Mouse (Mus musculus) spleen, postnatal 10 days (tissue): ENCODE measurements around the gene Prr12.
A peak's percentile ranks its signal among the peaks of the same experiment; 100 is the strongest.

Experiments used
- DNase-seq, 2 experiments: peaks; one replicate each; pipeline ENCODE4 v3.0.0; 2021 to 2022; ENCODE audit warnings: low spot score in 2 of 2

Gene Prr12

DNA sequence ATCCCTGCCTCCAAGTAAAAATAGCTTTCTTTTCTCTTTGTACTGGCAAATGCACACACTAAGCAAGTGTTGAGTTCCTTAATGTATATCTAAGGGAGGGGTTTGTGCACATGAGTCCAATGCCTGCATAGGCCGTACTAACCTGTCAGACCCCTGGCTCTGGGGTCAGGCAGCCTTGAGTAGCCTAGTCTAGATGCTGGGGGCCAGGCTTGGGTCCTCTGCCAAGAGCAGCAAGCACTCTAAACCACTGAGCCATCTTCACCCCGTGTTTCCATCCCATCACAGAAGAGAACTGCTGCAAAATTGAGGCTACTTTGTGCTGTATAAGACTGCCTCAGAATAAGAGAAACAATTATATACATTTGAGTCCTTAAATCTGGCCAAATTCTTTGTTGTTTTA, 25.1 kb upstream of the Prr12 start:
- no peak for DNase-seq

DNA sequence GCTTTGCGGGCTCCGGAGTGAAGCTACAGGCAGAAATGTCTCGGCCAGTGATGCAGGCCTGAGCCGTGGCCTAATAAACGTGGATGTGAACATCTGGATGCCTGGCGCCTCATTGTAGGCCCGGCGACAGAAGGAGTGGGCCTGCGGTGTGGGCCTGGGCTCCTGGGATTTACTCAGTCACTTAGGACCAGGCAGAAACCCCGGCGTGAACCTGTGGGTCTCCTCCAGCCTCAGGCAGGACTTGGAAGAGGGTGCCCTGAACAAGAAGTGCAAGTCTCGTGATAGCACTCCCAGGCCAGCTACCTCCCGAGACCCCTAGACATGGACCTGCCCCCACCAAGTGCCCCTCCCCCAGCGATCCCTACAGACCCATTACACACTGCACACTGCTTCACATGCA, 24.6 kb upstream of the Prr12 start:
- DNase-seq: no peak

DNA sequence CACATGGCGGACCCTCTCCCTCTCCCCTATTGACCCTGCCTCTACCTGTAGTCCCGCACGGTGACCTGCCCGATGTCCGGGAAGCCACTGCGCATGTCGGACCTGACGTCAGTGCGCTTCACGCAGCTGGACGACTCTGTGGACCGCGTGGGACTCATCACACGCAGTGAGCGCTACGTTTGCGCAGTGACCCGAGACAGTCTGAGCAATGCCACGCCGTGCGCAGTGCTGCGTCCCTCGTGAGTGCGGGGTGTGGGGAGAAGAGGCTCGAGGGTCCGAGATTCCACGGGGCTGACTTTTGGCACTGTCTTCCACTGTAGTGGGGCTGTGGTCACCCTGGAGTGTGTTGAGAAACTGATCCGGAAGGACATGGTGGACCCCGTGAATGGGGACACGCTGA, 23.8 kb upstream of the Prr12 start:
- no peak for DNase-seq

DNA sequence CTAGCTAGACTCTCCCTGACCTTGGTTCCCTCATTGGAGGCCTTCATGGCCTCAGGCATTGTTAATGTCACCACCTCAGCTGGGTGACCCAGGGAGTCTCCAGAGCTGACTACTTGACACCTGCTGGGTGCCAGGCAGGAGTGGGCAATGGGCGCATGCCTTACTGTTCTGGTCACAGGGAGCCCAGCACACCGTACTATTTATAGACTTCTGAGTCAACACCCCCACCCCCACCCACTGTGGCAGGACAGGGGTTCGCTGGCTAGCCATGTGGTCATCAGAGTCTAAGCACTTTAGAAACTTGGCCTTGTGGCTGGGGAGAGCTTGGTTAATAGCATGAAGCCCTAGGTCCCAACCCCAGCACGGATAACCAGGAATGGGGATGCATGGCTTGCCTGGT, 22.7 kb upstream of the Prr12 start:
- no peak for DNase-seq

DNA sequence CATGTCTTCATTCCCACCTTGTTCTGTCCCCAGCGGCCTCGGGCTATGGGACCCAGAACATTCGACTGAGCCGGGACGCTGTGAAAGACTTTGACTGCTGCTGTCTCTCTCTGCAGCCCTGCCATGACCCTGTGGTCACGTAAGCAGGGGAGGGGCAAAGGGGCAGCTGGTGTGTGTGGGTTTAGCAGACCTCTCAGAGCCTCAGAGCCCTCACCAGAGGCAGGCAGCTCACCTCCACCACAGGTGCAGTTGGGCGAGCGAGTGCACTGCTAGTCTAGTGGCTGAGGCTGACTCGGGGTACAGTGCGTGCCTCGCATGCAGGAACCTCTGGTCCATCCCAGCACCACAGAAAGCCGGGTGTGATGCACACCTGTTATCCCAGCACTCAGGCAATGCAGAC, 21.3 kb upstream of the Prr12 start:
- no peak for DNase-seq

DNA sequence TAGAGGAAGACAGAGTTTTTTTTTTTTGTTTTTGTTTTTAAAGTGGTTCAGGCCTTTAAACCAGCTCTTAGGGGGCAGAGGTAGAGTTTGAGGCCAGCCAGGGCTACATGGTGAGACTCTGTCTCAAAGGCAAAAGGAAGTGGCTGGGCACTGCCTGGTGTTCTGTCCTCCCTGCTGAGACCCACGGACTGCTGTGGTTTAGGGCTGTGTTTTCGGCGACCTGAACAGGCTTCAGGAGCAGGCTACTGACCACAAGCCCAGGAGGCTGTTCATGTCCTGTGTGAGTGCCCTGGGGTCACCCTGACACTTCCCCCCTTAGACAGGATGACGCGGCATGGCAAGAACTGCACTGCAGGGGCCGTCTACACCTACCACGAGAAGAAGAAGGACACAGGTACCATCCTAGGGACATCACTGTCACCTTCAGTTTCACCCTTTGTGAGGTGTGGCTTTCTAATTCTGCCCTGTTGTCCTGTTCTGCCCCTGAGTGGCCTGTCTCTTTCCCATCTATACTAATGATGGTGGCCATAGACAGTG, 20.6 kb upstream of the Prr12 start:
- no peak for DNase-seq

DNA sequence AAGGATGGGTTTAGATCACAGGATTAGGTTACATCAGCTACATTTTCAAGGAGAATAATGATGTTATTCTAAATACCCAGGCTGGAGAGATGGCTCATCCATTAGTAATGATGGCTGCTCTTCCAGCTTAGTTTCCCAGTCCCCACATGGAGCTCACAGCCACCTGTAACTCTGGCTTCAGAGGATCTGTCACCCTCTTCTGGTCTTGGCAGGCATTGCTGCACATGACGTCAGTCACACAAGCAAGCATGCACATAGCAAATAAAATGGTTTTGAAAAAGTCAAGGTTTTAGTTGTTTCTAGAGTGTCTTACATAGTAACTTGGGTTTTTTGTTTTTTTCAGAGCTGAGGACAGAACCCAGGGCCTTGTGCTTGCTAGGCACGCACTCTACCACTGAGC, 19.5 kb upstream of the Prr12 start:
- DNase-seq: no peak

DNA sequence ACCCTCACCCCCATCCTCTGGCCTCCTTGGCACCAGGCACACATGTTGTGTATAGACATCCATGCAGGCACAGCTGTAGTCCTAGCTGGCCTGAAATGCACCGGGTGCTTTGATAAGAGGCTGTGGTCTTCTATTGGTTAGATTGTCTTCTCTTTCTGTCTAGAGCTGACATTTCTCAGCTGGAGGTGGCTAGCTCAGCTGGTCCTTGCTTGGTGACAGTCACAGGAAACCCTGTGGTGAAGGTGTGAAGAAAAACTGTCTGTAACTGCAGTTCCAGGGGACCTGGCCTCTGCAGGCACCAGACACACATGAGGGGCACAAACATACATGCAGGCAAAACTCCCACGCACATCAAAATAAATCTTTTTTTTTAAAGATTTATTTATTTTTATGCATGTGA, 17.0 kb upstream of the Prr12 start:
- DNase-seq: no peak

DNA sequence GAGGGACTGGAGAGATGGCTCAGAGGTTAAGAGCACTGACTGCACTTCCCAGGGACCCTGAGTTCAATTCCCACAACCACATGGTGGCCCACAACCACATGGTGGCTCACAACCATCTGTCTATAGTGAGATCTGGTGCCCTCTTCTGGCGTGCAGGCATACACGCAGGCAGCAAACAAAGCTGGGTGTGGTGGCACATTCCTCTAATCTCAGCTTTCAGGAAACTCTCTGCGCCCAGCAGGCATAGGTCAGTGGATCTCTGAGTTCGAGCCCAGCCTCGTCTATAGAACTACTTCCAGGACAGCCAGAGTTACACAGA, 15.3 kb upstream of the Prr12 start:
- peak in 1 of 2 experiments; percentile 68 for DNase-seq

DNA sequence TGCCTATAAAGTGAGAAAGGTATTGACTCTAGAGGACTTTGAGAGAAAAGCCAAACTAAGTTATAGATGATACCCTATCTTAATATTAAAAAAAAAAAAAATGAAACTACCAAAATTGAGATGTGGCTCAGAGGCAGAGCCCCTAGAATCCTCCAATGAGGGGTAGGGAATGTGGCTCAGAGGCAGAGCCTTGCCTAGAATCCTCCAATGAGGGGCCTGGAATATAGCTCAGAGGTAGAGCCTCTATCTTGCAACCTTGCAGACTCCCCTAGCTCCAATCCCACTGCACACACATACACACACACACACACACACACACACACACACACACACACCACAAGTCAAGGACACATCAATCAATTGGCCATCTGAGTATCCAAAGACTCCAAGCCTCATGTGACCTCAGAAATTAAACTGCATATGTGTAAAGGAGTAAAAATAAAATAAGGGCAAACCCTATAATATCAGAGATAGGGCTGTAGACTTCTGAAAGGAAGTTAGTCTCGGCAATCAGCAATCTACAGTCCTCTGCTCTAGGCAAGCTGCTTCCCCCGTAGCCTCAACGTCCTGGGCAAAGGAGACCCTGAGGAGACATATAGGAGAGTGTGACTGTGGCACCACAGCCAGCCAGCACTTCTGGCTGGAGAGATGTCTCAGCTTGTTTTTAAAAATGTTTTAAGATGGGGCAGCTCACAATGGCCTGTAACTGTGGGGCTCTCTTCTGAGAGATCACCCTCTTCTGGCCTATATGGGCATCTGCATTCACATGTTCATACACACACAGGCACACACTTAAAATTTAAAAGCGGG, 14.7 kb upstream of the Prr12 start:
- DNase-seq: no peak

DNA sequence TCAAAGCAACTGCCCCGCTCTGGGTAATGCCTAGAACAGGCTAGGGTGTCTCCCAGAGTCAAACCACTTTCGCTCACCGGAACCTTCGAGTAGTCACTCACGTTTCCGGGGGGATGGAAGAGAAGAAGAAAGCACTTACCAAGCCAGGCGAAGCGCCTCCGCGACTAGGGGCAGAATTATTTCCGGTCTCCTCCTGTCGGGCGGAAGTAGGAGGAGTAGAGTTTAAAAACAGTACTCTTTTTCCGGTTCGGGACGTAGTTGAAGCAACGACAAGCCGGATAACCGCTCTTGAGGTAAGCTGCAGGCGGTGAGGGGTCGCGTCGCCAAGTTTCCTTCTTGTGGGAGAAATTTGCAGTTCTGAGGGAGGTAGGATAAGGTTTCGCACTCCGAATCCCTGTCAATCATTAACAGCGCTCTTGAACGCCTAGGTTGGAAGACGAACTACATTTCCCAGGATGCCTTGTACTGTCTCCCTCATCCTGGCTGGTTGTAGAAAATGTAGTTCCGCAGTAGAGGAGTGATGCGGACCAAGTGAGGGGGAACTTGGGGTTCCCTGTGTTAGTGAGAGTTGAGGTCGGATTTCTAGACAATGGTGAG, 9.7 kb upstream of the Prr12 start, which contains the start of the genes Nosip and Prrg2:
Gene Nosip, plus strand, starts transcription at position 191 of the 597 bp plus-strand sequence.
Gene Prrg2, minus strand, starts transcription at position 439 of the 597 bp plus-strand sequence.
- peak; percentile 95 to 96 for DNase-seq

DNA sequence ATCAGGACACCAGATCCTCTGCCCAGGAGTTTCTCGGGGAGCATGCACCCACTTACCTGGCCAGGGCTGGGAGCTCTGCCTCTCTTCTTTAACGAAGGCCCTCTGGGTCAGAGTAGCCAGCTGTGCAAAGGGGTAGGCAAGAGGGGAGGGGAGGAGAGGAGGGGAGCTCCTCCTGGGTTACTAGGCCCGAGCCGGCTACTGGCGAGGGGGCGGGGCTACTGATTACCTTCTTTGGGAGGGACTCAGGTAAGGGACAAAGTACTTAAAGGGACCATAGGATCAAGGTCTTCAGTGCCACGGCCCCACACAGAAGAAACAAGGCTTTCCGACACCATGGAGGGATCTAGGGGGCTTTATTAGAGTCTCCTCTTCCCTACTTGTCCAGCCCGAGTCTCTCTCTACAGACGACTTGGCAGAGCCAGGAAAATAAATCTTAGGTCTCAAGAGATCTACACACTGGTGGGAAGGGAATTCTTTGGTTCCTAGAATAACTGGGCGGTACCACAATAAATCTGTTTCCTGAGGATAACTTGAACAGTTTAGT, 8.9 kb upstream of the Prr12 start:
- DNase-seq: peak; percentile 34 to 49

DNA sequence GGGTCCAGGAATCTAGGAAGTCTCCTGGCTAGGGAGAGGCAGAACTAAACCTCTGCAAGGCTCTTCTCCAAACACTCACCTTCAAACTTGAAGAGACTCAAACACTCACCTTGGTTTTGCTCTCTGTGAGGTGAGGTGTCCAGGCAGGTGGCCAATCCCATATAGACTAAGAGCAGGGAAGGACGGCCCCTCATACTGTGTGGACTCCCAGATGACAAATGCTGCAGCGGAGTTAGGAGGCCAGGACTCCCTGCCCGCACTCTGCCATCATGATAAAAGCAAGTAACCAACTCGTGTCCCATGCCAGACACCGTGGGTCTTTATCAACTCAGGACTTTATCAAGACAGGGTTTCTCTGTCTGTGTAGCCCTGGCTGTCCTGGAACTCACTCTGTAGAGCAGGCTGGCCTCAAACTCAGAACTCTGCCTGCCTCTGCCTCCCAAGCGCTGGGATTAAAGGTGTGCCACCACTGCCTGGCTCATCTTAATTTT, 8.0 kb upstream of the Prr12 start:
- DNase-seq: no peak

DNA sequence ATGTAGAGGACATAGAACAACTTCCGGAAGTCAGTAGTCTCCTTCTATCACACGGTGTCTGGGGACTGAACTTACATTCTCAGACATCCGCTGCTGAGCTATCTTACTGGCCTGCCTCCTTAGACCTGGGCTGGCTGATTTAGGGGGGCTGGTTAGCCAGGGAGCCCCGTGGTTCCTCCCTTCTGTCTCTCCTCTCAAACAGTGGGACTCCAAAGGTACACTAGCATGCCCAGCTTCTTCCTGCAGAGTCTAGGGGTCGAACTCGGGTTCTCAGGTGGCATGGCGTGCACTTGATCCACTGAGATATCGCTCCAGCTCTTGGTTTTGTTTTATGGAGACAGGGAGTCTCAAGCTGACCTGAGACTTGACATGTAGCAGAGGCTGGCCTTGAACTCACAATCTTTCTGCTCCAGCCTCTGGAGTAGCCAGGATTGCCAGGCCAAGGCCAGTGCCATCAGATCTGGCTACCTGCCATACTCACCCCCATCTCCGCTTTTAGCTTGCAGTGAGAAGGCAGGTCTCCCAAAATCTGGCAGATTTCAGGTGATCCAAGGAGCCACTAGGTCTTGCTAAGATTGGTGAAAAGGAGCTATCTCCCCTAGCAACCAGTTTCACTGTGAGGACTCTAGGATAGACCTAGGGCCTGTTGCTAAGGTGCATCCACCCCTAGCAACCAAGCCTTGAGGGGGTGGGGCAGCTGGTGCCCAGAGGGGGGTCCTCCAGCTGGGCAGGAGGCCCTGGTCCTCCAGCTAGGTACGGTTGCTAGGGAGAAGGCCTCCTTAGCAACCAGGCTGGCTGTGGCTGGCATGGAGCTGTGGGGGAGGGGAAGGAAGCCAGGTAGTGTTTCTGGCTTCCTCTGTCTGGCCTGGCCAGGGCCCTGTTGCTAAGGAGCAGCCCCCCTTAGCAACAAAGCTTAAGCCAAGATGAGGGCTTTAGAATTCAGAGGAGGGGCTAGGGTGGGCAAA, 6.2 kb upstream of the Prr12 start:
- no peak for DNase-seq

DNA sequence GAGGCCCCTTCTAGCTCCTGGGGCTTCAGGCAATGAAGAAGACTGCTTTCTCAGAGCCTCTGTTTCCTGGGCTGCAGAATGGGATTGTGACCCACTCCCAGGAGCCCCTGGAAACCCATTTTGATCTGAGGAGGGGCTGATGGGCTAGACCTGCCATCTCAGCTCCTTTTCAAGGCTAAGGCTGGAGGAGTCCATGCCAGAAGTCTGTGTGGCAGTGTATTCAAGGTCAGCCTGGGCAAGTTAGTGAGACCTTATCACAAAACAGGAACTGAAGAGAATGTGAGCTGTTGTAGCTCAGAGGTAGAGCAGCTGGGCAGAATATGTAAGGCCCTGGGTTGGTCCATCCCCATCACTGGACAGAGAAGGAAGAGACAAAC, 4.3 kb upstream of the Prr12 start:
- DNase-seq: no peak

DNA sequence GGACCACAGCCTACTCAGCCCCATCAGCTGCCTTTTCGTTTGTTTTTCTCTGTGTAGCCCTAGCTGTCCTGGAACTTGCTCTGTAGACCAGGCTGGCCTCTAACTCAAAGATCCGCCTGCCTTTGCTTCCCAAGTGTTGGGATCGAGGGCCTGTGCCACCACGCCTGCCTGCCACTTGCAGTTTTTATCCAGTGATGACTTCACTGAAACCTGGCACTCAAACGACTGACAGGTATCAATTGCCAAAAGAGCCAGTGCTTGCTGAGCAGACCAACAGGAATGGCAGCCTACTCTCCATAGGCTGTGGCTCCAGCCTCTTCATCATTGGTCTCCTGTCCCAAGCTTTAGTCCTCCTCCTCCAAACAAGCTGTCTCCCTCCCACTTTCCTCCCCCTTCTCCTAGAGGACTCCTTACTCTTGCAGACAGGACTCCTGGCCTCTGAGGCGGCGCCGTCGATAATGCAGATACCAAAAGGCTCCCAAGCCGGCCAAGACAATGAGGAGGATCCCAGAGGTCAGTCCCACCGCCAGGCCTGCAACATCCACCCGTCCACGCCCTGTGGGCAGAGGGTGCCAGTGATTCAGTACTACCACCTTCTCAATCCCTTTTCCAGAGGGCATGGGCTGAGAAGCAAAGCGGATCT, 3.8 kb upstream of the Prr12 start:
- DNase-seq: no peak

DNA sequence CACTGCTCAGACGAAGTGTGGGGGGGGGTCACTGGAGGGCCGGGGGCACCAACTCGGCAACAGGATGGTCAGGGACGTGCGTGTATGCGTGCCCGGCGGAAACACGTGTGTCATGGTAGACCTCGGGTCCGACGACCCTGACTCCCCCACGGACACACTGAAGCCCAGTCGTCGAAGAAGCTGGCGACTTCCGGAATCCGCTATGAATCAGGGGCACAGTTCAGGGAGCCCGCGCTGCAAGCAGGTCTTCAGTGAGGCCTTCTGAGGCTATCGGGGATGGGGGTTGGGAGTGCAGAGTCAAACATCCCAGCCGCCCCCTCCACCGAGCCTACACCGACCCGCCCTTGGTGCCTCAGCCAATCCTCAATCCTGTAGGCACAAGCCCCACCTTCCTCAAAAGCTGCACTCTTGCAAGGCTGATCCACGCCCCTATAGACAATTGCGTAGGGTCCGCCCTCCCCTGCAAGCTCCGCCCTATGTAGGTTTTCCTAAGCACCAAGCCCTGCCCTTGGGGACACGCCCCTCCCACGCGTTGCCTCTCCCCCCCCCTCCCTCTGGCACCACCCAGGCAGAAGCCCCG, 1.3 kb upstream of the Prr12 start:
- DNase-seq: peak; percentile 71 to 90

DNA sequence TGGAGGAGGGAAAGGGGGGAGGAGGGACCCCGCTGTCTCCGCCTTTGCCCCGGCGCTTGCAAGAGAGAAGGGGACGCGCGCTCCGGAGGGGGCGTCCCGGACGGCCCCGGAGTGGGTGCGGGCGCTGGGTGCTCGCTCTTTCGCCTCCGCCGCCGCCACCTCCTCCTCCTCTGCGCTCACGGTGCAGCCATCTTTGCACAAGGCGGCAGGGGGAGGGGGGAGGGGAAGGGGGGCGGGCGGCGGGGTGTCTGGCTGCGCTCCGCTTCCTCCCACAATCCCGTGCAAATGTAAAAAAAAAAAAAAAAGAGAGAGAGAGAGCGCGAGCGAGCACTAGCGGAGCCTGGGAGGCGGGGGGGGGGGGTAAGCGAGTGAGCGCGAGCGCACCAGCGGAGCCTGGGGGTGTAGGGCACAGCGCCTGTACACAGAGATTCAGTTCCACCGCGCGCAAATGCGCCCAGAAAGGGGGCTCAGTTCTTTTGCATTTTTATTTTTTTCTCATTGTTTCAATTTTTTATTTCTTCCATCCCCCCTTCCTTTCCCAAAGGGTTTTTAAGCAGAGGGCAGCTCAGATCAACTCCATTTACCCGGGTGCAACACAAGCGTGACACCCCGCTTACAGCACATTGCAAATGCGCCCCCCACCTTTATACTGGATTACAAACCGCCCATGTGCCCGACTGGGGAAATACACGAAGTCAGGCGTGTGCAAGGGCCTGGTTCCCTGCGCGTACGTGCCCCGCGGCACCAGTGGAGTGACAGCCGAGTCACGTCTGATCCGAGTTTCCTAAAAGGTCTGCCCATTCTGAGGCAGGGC, 643 bp upstream of the Prr12 start:
- peak; percentile 57 to 72 for DNase-seq

DNA sequence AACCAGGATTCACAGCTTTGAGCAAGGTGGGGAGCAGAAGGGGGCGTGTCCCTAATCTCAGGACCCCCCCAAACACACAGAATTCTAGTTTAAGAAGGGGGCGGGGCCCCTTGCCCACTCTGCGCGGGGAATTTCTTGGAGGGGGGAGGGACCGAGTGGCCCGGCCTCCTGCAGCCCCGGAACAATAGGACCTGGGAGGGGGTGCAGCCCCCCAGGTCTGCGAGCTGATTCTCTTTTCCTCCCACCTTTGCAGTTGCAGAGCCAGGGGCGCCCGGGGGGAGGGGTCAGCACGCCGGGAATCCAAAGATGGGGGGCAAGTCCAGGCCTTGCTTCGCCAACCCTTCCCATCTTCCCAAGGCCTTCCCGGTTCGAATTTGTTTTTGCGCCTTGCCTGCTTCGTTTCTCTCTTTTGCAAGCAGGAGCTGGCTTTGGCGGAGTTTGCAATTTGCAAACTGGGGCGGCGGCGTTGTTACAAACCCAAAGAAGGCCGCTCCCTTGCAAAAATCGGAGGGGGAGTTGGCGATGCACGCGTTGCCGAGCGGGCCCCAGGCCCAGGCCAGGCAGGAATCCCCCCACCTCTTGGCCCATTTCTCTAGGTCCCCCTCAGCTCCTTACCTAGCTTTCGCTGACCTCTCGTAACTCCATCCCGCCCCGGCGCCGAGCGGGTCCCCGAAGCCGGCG, 360 bp downstream of the Prr12 start:
- DNase-seq: peak; percentile 42 to 53
